Mouse (Mus musculus) midbrain, embryonic 14.5 days (tissue): ENCODE results near the gene Ttll10. TPM values are rescaled to one million over a fixed set of nuclear protein-coding genes. Genes with fewer than 3 reads are reported as not detected.

Experiments used
- ATAC-seq: fragments of 200-750 bp; cut with Nextera tagmentation; 2 replicates; pipeline ENCODE4 v1.8.0; 2017; ENCODE audit warnings: moderate number of reproducible peaks, moderate library complexity; ENCODE audit not compliant: low FRiP score, low TSS enrichment
- DNase-seq: peaks from one replicate; pipeline ENCODE4 v3.0.0-alpha.2; 2015
- H3K27ac ChIP-seq: fragments of 300-500 bp; sonication (generic); replicated peaks from 2 replicates; pipeline ENCODE4 v1.5.1; 2014; ENCODE audit warnings: mild to moderate bottlenecking, low read depth, low read length, moderate library complexity
- H3K27me3 ChIP-seq: fragments of 300-500 bp; sonication (generic); 2 replicates; pipeline ENCODE4 v1.6.1; 2014; ENCODE audit warnings: low read length, control low read depth, mixed read lengths; ENCODE audit not compliant: control insufficient read depth, insufficient read depth
- H3K36me3 ChIP-seq: fragments of 300-500 bp; sonication (generic); 2 replicates; pipeline ENCODE4 v1.6.1; 2014; ENCODE audit warnings: low read length, control low read depth; ENCODE audit not compliant: control insufficient read depth, insufficient read depth
- H3K4me1 ChIP-seq: fragments of 300-500 bp; sonication (generic); 2 replicates; pipeline ENCODE4 v1.6.1; 2014; ENCODE audit warnings: mild to moderate bottlenecking, antibody characterized with exemption, low read length, control low read depth; ENCODE audit not compliant: control insufficient read depth, insufficient read depth
- H3K4me2 ChIP-seq: fragments of 300-500 bp; sonication (generic); 2 replicates; pipeline ENCODE4 v1.6.1; 2014; ENCODE audit warnings: mild to moderate bottlenecking, low read length, moderate library complexity
- H3K4me3 ChIP-seq: fragments of 300-500 bp; sonication (generic); replicated peaks from 2 replicates; pipeline ENCODE4 v1.5.1; 2014; ENCODE audit warnings: low read depth, low read length
- H3K9ac ChIP-seq: fragments of 300-500 bp; sonication (generic); replicated peaks from 2 replicates; pipeline ENCODE4 v1.6.1; 2014; ENCODE audit warnings: mild to moderate bottlenecking, low read length, moderate library complexity
- H3K9me3 ChIP-seq: fragments of 300-500 bp; sonication (generic); 2 replicates; pipeline ENCODE4 v1.6.1; 2016; ENCODE audit warnings: low read length, control low read depth, mixed read lengths; ENCODE audit not compliant: control insufficient read depth
- WGBS: fragments of 180-500 bp; shearing (Covaris S2); extraction: QIAGEN DNeasy Blood & Tissue Kit; methylation state at CpG from one replicate; pipeline ENCODE4 v1.1.7; 2014; 5-methylcytosine and 5-hydroxymethylcytosine counted together
- polyA plus RNA-seq: library from polyadenylated mRNA; unstranded; fragments of >200 nt; fragmentation: Nextera tagmentation; extraction: Ambion mirVana; gene quantifications from 2 replicates; pipeline ENCODE4 v1.2.1, GENCODE M21; 2014

The Ttll10 gene
- polyA plus RNA-seq, 1 experiment from 2014 or later = 0.28 TPM

GRCm38 (mm10) chr4:156034901-156035300 is 24.3 kb downstream of the Ttll10 start:
- no peaks in the 10 kb centered on the region for H3K9me3 ChIP-seq
- peak overlapping the region; percentile 28 for H3K4me3 ChIP-seq
- ATAC-seq (no peak), DNase-seq (peak; percentile 11)
- no peaks in the 10 kb centered on the region for H3K36me3 ChIP-seq
- WGBS = 3% methylated on average over 25 of the region's 25 CpGs
- H3K4me2 ChIP-seq = peak overlapping the region; percentile 46
- H3K4me1 ChIP-seq = peaks cover 20% of the 10 kb centered on the region
- H3K27me3 ChIP-seq = peaks cover 19% of the 10 kb centered on the region
- H3K27ac ChIP-seq = no peak overlapping the region
- H3K9ac ChIP-seq = peak overlapping the region; percentile 29; the same call in 1 of the 2 replicates

- Histone ChIP-seq H3K4me3 (no peak overlapping the region; the same call in 1 of the 2 replicates), H3K27ac (no peak overlapping the region), H3K4me2 (no peak overlapping the region), H3K27me3 (peaks cover 19% of the 10 kb centered on the region), H3K4me1 (peaks cover 20% of the 10 kb centered on the region), H3K9ac (no peak overlapping the region; the same call in 1 of the 2 replicates), H3K36me3 (no peaks in the 10 kb centered on the region), H3K9me3 (no peaks in the 10 kb centered on the region)
- no peak for ATAC-seq
- 48% methylated on average over 4 of the region's 4 CpGs for WGBS
- DNase-seq = no peak
These were observed 24.9 kb downstream of the Ttll10 start for GRCm38 (mm10) chr4:156034301-156034700.

GRCm38 (mm10) chr4:156033476-156034119 is 25.6 kb downstream of the Ttll10 start:
- H3K27ac ChIP-seq = no peak overlapping the region
- H3K4me3 ChIP-seq = no peak overlapping the region
- no peak for ATAC-seq
- H3K9ac ChIP-seq = no peak overlapping the region
- WGBS = 49% methylated on average over 6 of the region's 6 CpGs
- peak; percentile 64 for DNase-seq
- H3K27me3 ChIP-seq = peaks cover 19% of the 10 kb centered on the region
- H3K4me2 ChIP-seq = no peak overlapping the region
- peaks cover 20% of the 10 kb centered on the region for H3K4me1 ChIP-seq
- H3K36me3 ChIP-seq = no peaks in the 10 kb centered on the region
- no peaks in the 10 kb centered on the region for H3K9me3 ChIP-seq

GRCm38 (mm10) chr4:156032856-156033255 is 26.4 kb downstream of the Ttll10 start:
- peak overlapping the region; percentile 57; the same call in 1 of the 2 replicates for H3K9ac ChIP-seq
- no peak overlapping the region for H3K4me2 ChIP-seq
- H3K27me3 ChIP-seq = peaks cover 19% of the 10 kb centered on the region
- no peak overlapping the region for H3K27ac ChIP-seq
- H3K4me1 ChIP-seq = peaks cover 20% of the 10 kb centered on the region
- no peak for DNase-seq
- H3K4me3 ChIP-seq = no peak overlapping the region
- 98% methylated on average over 4 of the region's 4 CpGs for WGBS
- peaks cover 7% of the 10 kb centered on the region for H3K36me3 ChIP-seq
- ATAC-seq = no peak
- H3K9me3 ChIP-seq = no peaks in the 10 kb centered on the region

GRCm38 (mm10) chr4:156031593-156032391 is 27.4 kb downstream of the Ttll10 start:
- Histone ChIP-seq H3K36me3 (peaks cover 17% of the 10 kb centered on the region), H3K27ac (peak overlapping the region; percentile 85), H3K9me3 (no peaks in the 10 kb centered on the region), H3K4me3 (peak overlapping the region; percentile 39), H3K9ac (peak overlapping the region; percentile 57), H3K4me2 (peak overlapping the region; percentile 72), H3K27me3 (peaks cover 19% of the 10 kb centered on the region), H3K4me1 (peaks cover 20% of the 10 kb centered on the region)
- DNase-seq (peak; percentile 91), ATAC-seq (peak; percentile 88)
- 2% methylated on average over 24 of the region's 24 CpGs for WGBS

- DNase-seq (no peak), ATAC-seq (peak; percentile 7; the same call in 1 of the 2 replicates)
- peak overlapping the region; percentile 39 for H3K4me3 ChIP-seq
- H3K27ac ChIP-seq = peak overlapping the region; percentile 85
- peaks cover 19% of the 10 kb centered on the region for H3K27me3 ChIP-seq
- H3K4me1 ChIP-seq = peaks cover 20% of the 10 kb centered on the region
- 8% methylated on average over 7 of the region's 7 CpGs for WGBS
- peak overlapping the region; percentile 57 for H3K9ac ChIP-seq
- peaks cover 19% of the 10 kb centered on the region for H3K36me3 ChIP-seq
- no peaks in the 10 kb centered on the region for H3K9me3 ChIP-seq
- peak overlapping the region; percentile 72 for H3K4me2 ChIP-seq
These were observed 28.0 kb downstream of the Ttll10 start for GRCm38 (mm10) chr4:156031255-156031592.

GRCm38 (mm10) chr4:156030651-156031118 is 28.5 kb downstream of the Ttll10 start:
- peak overlapping the region; percentile 57 for H3K9ac ChIP-seq
- DNase-seq = peak; percentile 31
- peaks cover 21% of the 10 kb centered on the region for H3K36me3 ChIP-seq
- WGBS = 60% methylated on average over 9 of the region's 9 CpGs
- H3K4me2 ChIP-seq = peak overlapping the region; percentile 72
- peaks cover 15% of the 10 kb centered on the region for H3K27me3 ChIP-seq
- H3K4me1 ChIP-seq = peaks cover 20% of the 10 kb centered on the region
- ATAC-seq = no peak
- H3K4me3 ChIP-seq = peak overlapping the region; percentile 39
- peak overlapping the region; percentile 85 for H3K27ac ChIP-seq
- H3K9me3 ChIP-seq = no peaks in the 10 kb centered on the region

- DNase-seq (no peak), ATAC-seq (no peak)
- Histone ChIP-seq H3K27ac (no peak overlapping the region), H3K9ac (no peak overlapping the region), H3K4me3 (no peak overlapping the region), H3K4me1 (peaks cover 20% of the 10 kb centered on the region), H3K36me3 (peaks cover 23% of the 10 kb centered on the region), H3K27me3 (no peaks in the 10 kb centered on the region), H3K9me3 (no peaks in the 10 kb centered on the region), H3K4me2 (no peak overlapping the region)
- 92% methylated on average over 7 of the region's 7 CpGs for WGBS
These were observed 30.6 kb downstream of the Ttll10 start for GRCm38 (mm10) chr4:156028580-156028979.
